Mouse (Mus musculus) ES-Bruce4 (cell line): ENCODE measurements around the gene Arl6. TPM values are rescaled to one million over a fixed set of nuclear protein-coding genes. Genes with fewer than 3 reads are reported as not detected.

Source experiments
- H3K27ac ChIP-seq: 2 replicates; pipeline ENCODE4 v1.5.1; 2012; ENCODE audit warnings: low read length, inconsistent platforms; ENCODE audit not compliant: insufficient read depth
- H3K27me3 ChIP-seq: 2 replicates; pipeline ENCODE4 v1.6.1; 2012; ENCODE audit warnings: mild to moderate bottlenecking, low read length, inconsistent platforms; ENCODE audit not compliant: control insufficient read depth, poor library complexity, insufficient read depth, severe bottlenecking
- H3K36me3 ChIP-seq: 2 replicates; pipeline ENCODE4 v1.6.1; 2012; ENCODE audit warnings: inconsistent platforms, mild to moderate bottlenecking, low read length, moderate library complexity; ENCODE audit not compliant: control insufficient read depth, poor library complexity, insufficient read depth, severe bottlenecking
- H3K4me1 ChIP-seq: one replicate; pipeline ENCODE4 v1.8.1; 2011; ENCODE audit warnings: low read length; ENCODE audit not compliant: control insufficient read depth, insufficient read depth
- H3K4me3 ChIP-seq: 2 replicates; pipeline ENCODE4 v1.5.1; 2011; ENCODE audit warnings: low read depth, mild to moderate bottlenecking, low read length
- H3K9ac ChIP-seq: 2 replicates; pipeline ENCODE4 v1.6.1; 2012; ENCODE audit warnings: low read depth, mild to moderate bottlenecking, inconsistent platforms; ENCODE audit not compliant: poor library complexity, severe bottlenecking
- H3K9me3 ChIP-seq: replicated peaks from 2 replicates; pipeline ENCODE4 v1.6.1; 2012; ENCODE audit warnings: mild to moderate bottlenecking, low read length, inconsistent platforms; ENCODE audit not compliant: control insufficient read depth, poor library complexity, insufficient read depth, severe bottlenecking
- CTCF ChIP-seq: IDR thresholded peaks from one replicate; pipeline ENCODE4 v1.8.1; 2011; ENCODE audit warnings: low read depth, low read length
- EP300 ChIP-seq: IDR thresholded peaks from 2 replicates; pipeline ENCODE4 v1.6.1; 2011; ENCODE audit warnings: low read depth, low read length; ENCODE audit not compliant: insufficient read depth
- POLR2A ChIP-seq: IDR thresholded peaks from one replicate; pipeline ENCODE4 v1.8.1; 2011; ENCODE audit warnings: low read length; ENCODE audit not compliant: insufficient read depth
- polyA plus RNA-seq: library from polyadenylated mRNA; stranded (reverse); fragments of >200 nt; gene quantifications from 2 replicates; pipeline ENCODE4 v1.2.4, GENCODE M21; 2011; ENCODE audit warnings: low read depth; ENCODE audit not compliant: missing spikeins, insufficient read depth, insufficient read length

Gene Arl6
- polyA plus RNA-seq, 1 experiment, result 21.9 TPM

DNA sequence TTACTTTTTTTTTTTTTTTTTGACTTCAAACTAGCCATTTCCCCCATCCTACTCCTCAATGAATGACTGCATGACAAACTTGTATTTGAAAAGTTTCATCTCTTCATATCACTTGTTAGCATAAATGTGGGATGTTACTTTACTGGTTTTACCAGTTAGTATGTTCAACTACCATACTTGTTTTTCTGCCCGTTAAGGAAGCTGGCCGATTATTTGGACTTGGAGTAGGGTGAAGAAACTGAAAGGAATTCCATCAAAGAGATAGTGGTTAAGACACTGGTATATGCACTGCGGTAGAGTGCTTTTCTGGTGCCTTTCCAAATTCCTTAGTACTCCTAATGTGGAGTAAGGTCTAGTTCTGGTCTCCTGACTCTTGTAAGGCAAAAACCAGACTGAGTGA is 794 bp upstream of the Arl6 start:
- TF ChIP-seq EP300, result no peak
- no peak for TF ChIP-seq POLR2A
- no peak for TF ChIP-seq CTCF
- Histone ChIP-seq H3K9me3 (no peaks in the 10 kb centered on the region), H3K4me1 (no peaks in the 10 kb centered on the region), H3K27me3 (no peaks in the 10 kb centered on the region), H3K27ac (no peak overlapping the region), H3K4me3 (no peak overlapping the region), H3K36me3 (no peaks in the 10 kb centered on the region), H3K9ac (no peak overlapping the region)

DNA sequence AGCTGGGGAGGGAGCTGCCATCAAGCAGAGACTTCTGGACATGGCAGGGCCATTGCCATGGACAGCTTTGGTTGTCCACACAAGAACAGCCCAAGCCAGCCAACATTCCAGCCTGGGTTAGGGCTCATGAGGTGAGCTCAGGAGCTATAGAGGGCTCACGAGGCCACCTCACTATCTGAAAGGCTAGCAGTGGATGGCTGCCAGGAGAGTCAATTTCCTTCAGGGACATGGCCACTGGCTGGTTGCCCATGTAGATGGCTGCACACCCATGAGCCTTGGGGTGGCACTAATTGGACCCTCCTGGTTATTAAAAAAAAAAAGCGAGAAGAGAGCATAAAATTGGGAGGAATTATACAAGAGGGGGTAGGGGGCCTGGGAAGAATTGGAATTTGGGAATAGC is 4.6 kb downstream of the Arl6 start:
- Histone ChIP-seq H3K4me1 (no peaks in the 10 kb centered on the region), H3K27me3 (no peaks in the 10 kb centered on the region), H3K36me3 (no peaks in the 10 kb centered on the region; the same call in 1 of the 2 replicates), H3K9me3 (no peaks in the 10 kb centered on the region), H3K4me3 (no peak overlapping the region), H3K27ac (no peak overlapping the region), H3K9ac (no peak overlapping the region)
- TF ChIP-seq CTCF (no peak), POLR2A (no peak), EP300 (no peak)

DNA sequence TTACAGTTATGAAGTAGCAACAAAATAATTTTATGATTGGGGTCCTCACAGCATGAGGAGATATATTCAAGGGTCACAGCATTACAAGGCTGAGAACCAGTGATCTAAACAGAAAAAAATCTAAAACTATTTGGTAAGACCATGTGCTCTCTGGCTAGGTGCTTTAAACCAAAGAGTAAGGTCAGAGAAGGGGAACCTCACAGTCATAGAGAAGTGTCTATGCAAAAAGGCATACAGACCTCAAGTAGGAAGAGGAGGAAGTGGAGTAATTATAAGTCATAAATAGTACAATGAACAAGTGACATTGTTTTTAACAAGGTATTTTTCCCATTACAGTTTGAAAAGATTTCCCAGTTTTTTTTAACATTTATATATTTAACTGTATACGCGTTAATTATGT is 17.6 kb downstream of the Arl6 start:
- Histone ChIP-seq H3K4me3 (no peak overlapping the region), H3K27ac (no peak overlapping the region), H3K27me3 (no peaks in the 10 kb centered on the region), H3K36me3 (no peaks in the 10 kb centered on the region), H3K4me1 (no peaks in the 10 kb centered on the region), H3K9me3 (no peaks in the 10 kb centered on the region), H3K9ac (no peak overlapping the region)
- TF ChIP-seq CTCF (no peak), EP300 (no peak), POLR2A (no peak)

DNA sequence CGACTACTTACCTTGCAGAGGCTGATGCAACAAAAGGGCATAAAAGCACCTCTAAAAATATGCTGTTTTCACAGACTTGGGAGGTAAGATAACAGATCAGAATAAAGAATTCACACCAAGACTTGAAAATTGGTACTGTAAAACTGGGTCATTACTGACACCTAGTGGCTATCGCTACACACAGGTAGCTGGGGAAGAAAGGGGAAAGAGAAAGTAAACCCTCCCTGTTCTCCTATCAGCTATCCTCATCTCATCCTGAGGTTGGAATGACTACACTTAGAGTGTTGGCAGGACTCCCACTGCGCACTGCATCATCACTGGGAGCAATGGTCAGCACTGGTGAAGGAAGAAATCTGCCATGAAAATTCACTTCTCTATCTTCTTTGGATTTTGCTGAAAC is 22.0 kb downstream of the Arl6 start:
- no peak overlapping the region for H3K27ac ChIP-seq
- TF ChIP-seq POLR2A (no peak), EP300 (no peak), CTCF (no peak)
- H3K9me3 ChIP-seq, result no peaks in the 10 kb centered on the region
- H3K27me3 ChIP-seq, result no peaks in the 10 kb centered on the region
- H3K36me3 ChIP-seq, result no peaks in the 10 kb centered on the region
- H3K4me1 ChIP-seq, result no peaks in the 10 kb centered on the region
- H3K9ac ChIP-seq, result no peak overlapping the region
- no peak overlapping the region for H3K4me3 ChIP-seq

DNA sequence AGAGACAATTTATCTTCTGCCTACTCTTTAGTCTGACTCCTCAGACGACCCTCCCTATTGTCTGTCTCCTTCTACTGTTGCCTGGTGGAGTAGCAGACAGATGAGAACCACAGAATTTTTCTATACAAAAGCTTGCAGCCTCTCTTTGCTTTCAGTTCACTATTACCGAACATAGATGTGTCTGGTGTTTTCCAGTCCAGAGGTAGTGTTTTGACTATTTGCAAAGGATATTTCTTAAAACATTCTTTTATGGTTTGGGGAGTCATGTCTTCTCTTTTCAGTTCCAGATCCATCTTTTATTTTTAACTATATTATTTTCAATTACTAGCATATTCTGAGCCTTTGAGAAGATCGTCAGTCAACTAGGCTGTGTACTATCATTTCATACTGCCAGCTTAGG is 23.5 kb downstream of the Arl6 start:
- Histone ChIP-seq H3K27me3 (no peaks in the 10 kb centered on the region), H3K4me3 (no peak overlapping the region), H3K9me3 (no peaks in the 10 kb centered on the region), H3K4me1 (no peaks in the 10 kb centered on the region), H3K9ac (no peak overlapping the region), H3K27ac (no peak overlapping the region), H3K36me3 (peaks cover 2% of the 10 kb centered on the region; the same call in 1 of the 2 replicates)
- TF ChIP-seq CTCF, result no peak
- no peak for TF ChIP-seq EP300
- no peak for TF ChIP-seq POLR2A

DNA sequence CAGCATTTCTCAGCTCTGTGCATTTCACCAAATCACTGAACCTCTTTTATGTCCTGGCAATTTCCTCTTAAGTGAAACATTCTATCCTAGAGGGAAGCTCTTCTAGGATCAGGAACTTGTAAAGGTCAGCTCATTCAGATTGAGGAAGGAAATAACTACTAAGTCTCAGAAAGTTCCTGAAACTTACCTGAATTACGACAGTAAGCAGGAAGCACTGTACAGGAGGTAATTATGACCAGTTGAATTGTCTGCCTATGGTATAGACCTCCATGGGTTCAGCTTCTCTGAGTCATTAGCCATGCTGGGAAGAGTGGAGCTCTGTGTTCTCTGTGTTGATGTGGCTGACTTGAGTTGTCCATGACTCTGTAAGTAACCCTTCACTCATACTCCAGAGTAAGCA is 28.4 kb downstream of the Arl6 start:
- no peak overlapping the region for H3K9ac ChIP-seq
- no peak for TF ChIP-seq POLR2A
- TF ChIP-seq EP300, result no peak
- no peak for TF ChIP-seq CTCF

More for the DNA sequence above, 28.4 kb downstream of the Arl6 start:
- Histone ChIP-seq H3K27ac (no peak overlapping the region), H3K27me3 (no peaks in the 10 kb centered on the region), H3K9me3 (no peaks in the 10 kb centered on the region), H3K36me3 (peaks cover 2% of the 10 kb centered on the region; the same call in 1 of the 2 replicates), H3K4me3 (no peak overlapping the region), H3K4me1 (no peaks in the 10 kb centered on the region)
